Mouse (Mus musculus) lung, adult 2 months (tissue): ENCODE measurements around the gene E2f6.

Source experiments
- CTCF ChIP-seq: fragments of 200-500 bp; IDR thresholded peaks from 2 replicates; pipeline ENCODE4 v1.5.1; 2011; ENCODE audit warnings: mild to moderate bottlenecking, low read length, control low read depth; ENCODE audit not compliant: insufficient read depth
- POLR2A ChIP-seq: fragments of 200-500 bp; IDR thresholded peaks from 2 replicates; pipeline ENCODE4 v1.6.1; 2011; ENCODE audit warnings: low read depth, mild to moderate bottlenecking, control low read depth, low read length, borderline replicate concordance; ENCODE audit errors: extremely low read depth

DNA sequence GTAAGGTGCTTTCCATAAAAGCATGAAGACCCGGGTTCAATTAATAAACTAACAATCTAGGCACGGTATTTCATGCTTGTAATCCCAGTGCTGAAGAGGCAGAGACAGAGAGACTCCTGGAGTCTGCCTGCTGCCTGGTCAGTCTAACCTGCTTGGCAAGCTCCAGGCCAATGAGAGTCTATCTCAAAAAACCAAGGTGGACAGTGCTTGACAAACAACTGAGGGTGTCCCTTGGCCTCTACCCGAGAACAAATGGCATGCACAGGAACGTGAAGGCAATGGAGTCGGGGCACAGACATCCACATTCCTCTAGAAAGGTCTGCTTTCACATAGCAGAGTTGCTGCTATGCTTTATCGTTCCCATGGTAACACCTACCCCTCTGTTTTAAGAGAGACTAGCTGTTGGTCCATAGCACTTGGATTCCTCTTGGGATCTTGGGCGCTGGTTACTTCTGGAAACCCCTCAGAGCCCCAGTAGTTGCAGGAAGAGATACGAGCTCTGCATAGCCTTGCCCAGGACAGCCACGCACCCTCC, 59.2 kb downstream of the E2f6 start:
- TF ChIP-seq POLR2A (no peak), CTCF (no peak)
